Mouse (Mus musculus): ENCODE results near the gene Zzz3. TPM values are rescaled to one million over a fixed set of nuclear protein-coding genes. Genes with fewer than 3 reads are reported as not detected.

Gene Zzz3
- polyA plus RNA-seq, 1 experiment, result 11.5 TPM

- no peak overlapping the region for H3K4me3 ChIP-seq (replicated peaks; ENCODE audit: control insufficient read depth, low read depth, low read length)
- TF ChIP-seq CTCF (IDR thresholded peaks at IDR 0.05; ENCODE audit: control insufficient read depth, insufficient read depth, low read length) (no peak), POLR2A (IDR thresholded peaks at IDR 0.05; ENCODE audit: borderline replicate concordance, control insufficient read depth, low read depth, low read length) (no peak)
- H3K4me1 ChIP-seq (ENCODE audit: control insufficient read depth, insufficient read depth, low read length), result peaks cover 1% of the 10 kb centered on the region
- WGBS, result 74% methylated on average over 7 of the region's 7 CpGs
- no peak overlapping the region for H3K27ac ChIP-seq (ENCODE audit: control insufficient read depth, insufficient read depth, low read depth, low read length, poor library complexity)
Measured at GRCm38 (mm10) chr3:152405420-152405819, 10.1 kb downstream of the Zzz3 start.

- H3K4me3 ChIP-seq (replicated peaks; ENCODE audit: control insufficient read depth, low read depth, low read length), result no peak overlapping the region
- no peak overlapping the region for H3K27ac ChIP-seq (ENCODE audit: control insufficient read depth, insufficient read depth, low read depth, low read length, poor library complexity)
- WGBS, result 13% methylated on average over 4 of the region's 4 CpGs
- H3K4me1 ChIP-seq (ENCODE audit: control insufficient read depth, insufficient read depth, low read length), result peaks cover 1% of the 10 kb centered on the region
- TF ChIP-seq CTCF (IDR thresholded peaks at IDR 0.05; ENCODE audit: control insufficient read depth, insufficient read depth, low read length) (no peak), POLR2A (IDR thresholded peaks at IDR 0.05; ENCODE audit: borderline replicate concordance, control insufficient read depth, low read depth, low read length) (no peak)
Measured at GRCm38 (mm10) chr3:152405978-152406640, 10.8 kb downstream of the Zzz3 start.

GRCm38 (mm10) chr3:152410980-152411551 is 15.8 kb downstream of the Zzz3 start:
- no peak overlapping the region for H3K27ac ChIP-seq (ENCODE audit: control insufficient read depth, insufficient read depth, low read depth, low read length, poor library complexity)
- 73% methylated on average over 7 of the region's 7 CpGs for WGBS
- TF ChIP-seq POLR2A (IDR thresholded peaks at IDR 0.05; ENCODE audit: borderline replicate concordance, control insufficient read depth, low read depth, low read length), result no peak
- no peak for TF ChIP-seq CTCF (IDR thresholded peaks at IDR 0.05; ENCODE audit: control insufficient read depth, insufficient read depth, low read length)
- H3K4me1 ChIP-seq (ENCODE audit: control insufficient read depth, insufficient read depth, low read length), result peaks cover 1% of the 10 kb centered on the region; the same call in 1 of the 2 replicates
- no peak overlapping the region for H3K4me3 ChIP-seq (replicated peaks; ENCODE audit: control insufficient read depth, low read depth, low read length)

- no peak for TF ChIP-seq CTCF (IDR thresholded peaks at IDR 0.05; ENCODE audit: control insufficient read depth, insufficient read depth, low read length)
- TF ChIP-seq POLR2A (IDR thresholded peaks at IDR 0.05; ENCODE audit: borderline replicate concordance, control insufficient read depth, low read depth, low read length), result no peak
- no peak overlapping the region for H3K4me3 ChIP-seq (replicated peaks; ENCODE audit: control insufficient read depth, low read depth, low read length)
- no peak overlapping the region for H3K27ac ChIP-seq (ENCODE audit: control insufficient read depth, insufficient read depth, low read depth, low read length, poor library complexity)
- whole genome bisulfite sequencing, result 50% methylated on average over 4 of the region's 4 CpGs
- no peaks in the 10 kb centered on the region for H3K4me1 ChIP-seq (ENCODE audit: control insufficient read depth, insufficient read depth, low read length)
Measured at GRCm38 (mm10) chr3:152412362-152412761, 17.1 kb downstream of the Zzz3 start.

- no peak overlapping the region for H3K4me3 ChIP-seq (replicated peaks; ENCODE audit: control insufficient read depth, low read depth, low read length)
- no peaks in the 10 kb centered on the region for H3K4me1 ChIP-seq (ENCODE audit: control insufficient read depth, insufficient read depth, low read length)
- no peak for TF ChIP-seq CTCF (IDR thresholded peaks at IDR 0.05; ENCODE audit: control insufficient read depth, insufficient read depth, low read length)
- TF ChIP-seq POLR2A (IDR thresholded peaks at IDR 0.05; ENCODE audit: borderline replicate concordance, control insufficient read depth, low read depth, low read length), result no peak
- H3K27ac ChIP-seq (ENCODE audit: control insufficient read depth, insufficient read depth, low read depth, low read length, poor library complexity), result no peak overlapping the region
- WGBS, result 92% methylated on average over 8 of the region's 8 CpGs
Measured at GRCm38 (mm10) chr3:152428925-152429324, 33.7 kb downstream of the Zzz3 start.

- TF ChIP-seq POLR2A (IDR thresholded peaks at IDR 0.05; ENCODE audit: borderline replicate concordance, control insufficient read depth, low read depth, low read length) (no peak), CTCF (IDR thresholded peaks at IDR 0.05; ENCODE audit: control insufficient read depth, insufficient read depth, low read length) (no peak)
- 89% methylated on average over 7 of the region's 7 CpGs for WGBS
- no peaks in the 10 kb centered on the region for H3K4me1 ChIP-seq (ENCODE audit: control insufficient read depth, insufficient read depth, low read length)
- no peak overlapping the region; the same call in 1 of the 2 replicates for H3K27ac ChIP-seq (ENCODE audit: control insufficient read depth, insufficient read depth, low read depth, low read length, poor library complexity)
- no peak overlapping the region for H3K4me3 ChIP-seq (replicated peaks; ENCODE audit: control insufficient read depth, low read depth, low read length)
Measured at GRCm38 (mm10) chr3:152432677-152433076, 37.4 kb downstream of the Zzz3 start.

- no peak for TF ChIP-seq CTCF (IDR thresholded peaks at IDR 0.05; ENCODE audit: control insufficient read depth, insufficient read depth, low read length)
- no peak for TF ChIP-seq POLR2A (IDR thresholded peaks at IDR 0.05; ENCODE audit: borderline replicate concordance, control insufficient read depth, low read depth, low read length)
- Histone ChIP-seq H3K4me1 (ENCODE audit: control insufficient read depth, insufficient read depth, low read length) (no peaks in the 10 kb centered on the region), H3K4me3 (replicated peaks; ENCODE audit: control insufficient read depth, low read depth, low read length) (no peak overlapping the region), H3K27ac (ENCODE audit: control insufficient read depth, insufficient read depth, low read depth, low read length, poor library complexity) (no peak overlapping the region)
Measured at GRCm38 (mm10) chr3:152435590-152435989, 40.3 kb downstream of the Zzz3 start.

- TF ChIP-seq POLR2A (IDR thresholded peaks at IDR 0.05; ENCODE audit: borderline replicate concordance, control insufficient read depth, low read depth, low read length) (no peak), CTCF (IDR thresholded peaks at IDR 0.05; ENCODE audit: control insufficient read depth, insufficient read depth, low read length) (no peak)
- H3K4me1 ChIP-seq (ENCODE audit: control insufficient read depth, insufficient read depth, low read length), result no peaks in the 10 kb centered on the region; the same call in 1 of the 2 replicates
- 93% methylated on average over 7 of the region's 7 CpGs for WGBS
- no peak overlapping the region for H3K27ac ChIP-seq (ENCODE audit: control insufficient read depth, insufficient read depth, low read depth, low read length, poor library complexity)
- H3K4me3 ChIP-seq (replicated peaks; ENCODE audit: control insufficient read depth, low read depth, low read length), result no peak overlapping the region
Measured at GRCm38 (mm10) chr3:152438068-152438467, 42.8 kb downstream of the Zzz3 start.

All from bone marrow, adult 2 months (tissue).